In the genomic region with DNA sequence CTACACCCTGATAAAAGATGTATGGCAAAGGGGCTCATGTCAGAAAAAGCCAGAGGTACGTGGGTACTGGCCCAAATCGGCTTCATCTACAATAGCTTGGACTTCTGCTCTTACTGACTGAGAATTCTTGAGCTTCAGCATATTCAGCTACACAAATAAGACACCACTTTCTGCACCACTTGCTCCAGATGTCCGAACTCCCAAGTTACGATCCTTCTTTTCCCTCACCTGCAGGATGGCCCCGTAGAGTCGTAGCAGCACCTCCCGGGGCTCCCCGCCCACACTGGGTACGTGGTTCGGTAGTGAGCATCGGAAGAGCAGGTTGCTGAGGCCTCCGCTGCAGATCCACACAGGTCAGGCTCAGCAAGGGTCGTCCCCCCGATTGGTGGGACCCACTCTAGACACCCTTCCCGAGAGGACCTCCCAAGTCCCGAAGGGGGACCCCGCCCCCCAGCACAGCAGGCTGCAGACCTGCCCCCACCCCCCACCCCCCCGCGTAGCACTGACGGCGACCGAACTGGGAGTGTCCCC, we compare ENCODE assay signal across 8 mouse cellular contexts. TPM values are rescaled to one million over a fixed set of nuclear protein-coding genes. Genes with fewer than 3 reads are reported as not detected.
DNase-seq lines count a peak whose midpoint lies in the region; ATAC-seq and TF ChIP-seq lines count a peak whose summit lies in the region.

No protein-coding gene starts in this region.

- ATAC-seq in inflammation-experienced regulatory T-cells, adult 6 months: peak; percentile 1
- no peak for ATAC-seq in frontal cortex, adult (ENCODE audit: low TSS enrichment)

- H3K4me3 ChIP-seq in liver, adult 2 months (ENCODE audit: insufficient read depth, low read depth, low read length): peak overlapping the region; percentile 83
- peak overlapping the region; percentile 84 for H3K4me3 ChIP-seq in cortical plate, adult 2 months (ENCODE audit: insufficient read depth, low read length)

- H3K79me2 ChIP-seq in liver, adult 2 months (ENCODE audit: control insufficient read depth, insufficient read depth, low read length): no peaks in the 10 kb centered on the region

- WGBS in liver, adult 2 months: 4% methylated on average over 22 of the region's 22 CpGs

- peaks cover 17% of the 10 kb centered on the region for H3K36me3 ChIP-seq in liver, adult 2 months (ENCODE audit: control insufficient read depth, insufficient read depth, low read length)

- H3K27me3 ChIP-seq in liver, adult 2 months (ENCODE audit: control insufficient read depth, insufficient read depth, low read length): no peaks in the 10 kb centered on the region

- no peak for DNase-seq in liver, adult 2 months (ENCODE audit: extremely low read depth, low read depth, low spot score)
- no peak for DNase-seq in liver
- peak; percentile 51 for DNase-seq in naive thymus-derived CD4-positive, alpha-beta T cell, adult 2 months (ENCODE audit: low read depth)
- no peak for DNase-seq in cerebellum, postnatal 25 days
- no peak for DNase-seq in kidney, adult 8-10 months

- H3K9ac ChIP-seq in liver, adult 2 months (ENCODE audit: low read depth, low read length): peak overlapping the region; percentile 53

- no peak for TF ChIP-seq CTCF in liver, adult 2 months (IDR thresholded peaks at IDR 0.05; ENCODE audit: low read depth, low read length)
- no peak for TF ChIP-seq CTCF in cortical plate, adult 2 months (IDR thresholded peaks at IDR 0.05; ENCODE audit: extremely low read depth, insufficient read depth, low read length)

- H3K27ac ChIP-seq in liver, adult 2 months (replicated peaks; ENCODE audit: insufficient read depth, low read depth, low read length): peak overlapping the region; percentile 32
- H3K27ac ChIP-seq in cortical plate, adult 2 months (ENCODE audit: insufficient read depth, low read length): no peak overlapping the region

- TF ChIP-seq POLR2A in liver, adult 2 months (IDR thresholded peaks at IDR 0.05; ENCODE audit: extremely low read depth, insufficient read depth, low read length): no peak
- no peak for TF ChIP-seq POLR2A in cortical plate, adult 2 months (IDR thresholded peaks at IDR 0.05; ENCODE audit: extremely low read depth, insufficient read depth, low read length)

- peaks cover 16% of the 10 kb centered on the region for H3K4me1 ChIP-seq in liver, adult 2 months (ENCODE audit: control insufficient read depth, insufficient read depth, low read length)
- H3K4me1 ChIP-seq in cortical plate, adult 2 months (ENCODE audit: control insufficient read depth, insufficient read depth, low read length): no peaks in the 10 kb centered on the region; the same call in 1 of the 2 replicates

RNA-seq across cellular contexts. Expression of a gene that starts 0.5 kb away (rescaled TPM):
- 1.1 and 1.6 TPM in 2 replicates for total RNA-seq in liver, adult 2 months (2014; rRNA removed)
- 0.50 and 0.83 TPM in 2 replicates for polyA plus RNA-seq in liver, adult 2 months (2012; rRNA removed)
- polyA plus RNA-seq in cortical plate, adult 2 months (2012; rRNA removed): 2.8 and 3.2 TPM in 2 replicates
- polyA plus RNA-seq in inflammation-experienced regulatory T-cells, adult 6 months (2017; shearing (Covaris generic)): 1 to 10 TPM; 4.2 to 7.1 (median 6.1) TPM

RNA-seq across cellular contexts. Expression of a gene that starts 0.6 kb away (rescaled TPM):
- total RNA-seq in liver, adult 2 months (2014; rRNA removed): not detected in 2 replicates
- 0.30 and 1.5 TPM in 2 replicates for polyA plus RNA-seq in liver, adult 2 months (2012; rRNA removed)
- 0.08 and 0.21 TPM in 2 replicates for polyA plus RNA-seq in cortical plate, adult 2 months (2012; rRNA removed)
- polyA plus RNA-seq in inflammation-experienced regulatory T-cells, adult 6 months (2017; shearing (Covaris generic)): under 1 TPM in 1 of 3 experiments, not detected in 2; 0.28 TPM

RNA-seq across cellular contexts. Expression of a gene that starts 0.8 kb away (rescaled TPM):
- total RNA-seq in liver, adult 2 months (2014; rRNA removed): 25.4 and 25.9 TPM in 2 replicates
- 42.0 and 47.2 TPM in 2 replicates for polyA plus RNA-seq in liver, adult 2 months (2012; rRNA removed)
- polyA plus RNA-seq in cortical plate, adult 2 months (2012; rRNA removed): 60.0 and 66.7 TPM in 2 replicates
- 10 to 100 TPM; 45.1 to 62.2 (median 57.2) TPM for polyA plus RNA-seq in inflammation-experienced regulatory T-cells, adult 6 months (2017; shearing (Covaris generic))

RNA-seq across cellular contexts. Expression of a gene that starts 3.2 kb away (rescaled TPM):
- 1.5 and 1.9 TPM in 2 replicates for total RNA-seq in liver, adult 2 months (2014; rRNA removed)
- 0.82 and 1.3 TPM in 2 replicates for polyA plus RNA-seq in liver, adult 2 months (2012; rRNA removed)
- polyA plus RNA-seq in cortical plate, adult 2 months (2012; rRNA removed): 2.5 and 2.7 TPM in 2 replicates
- under 1 TPM; 0.15 to 0.82 (median 0.45) TPM for polyA plus RNA-seq in inflammation-experienced regulatory T-cells, adult 6 months (2017; shearing (Covaris generic))

RNA-seq across cellular contexts. Expression of a gene that starts 18.6 kb away (rescaled TPM):
- total RNA-seq in liver, adult 2 months (2014; rRNA removed): not detected in 2 replicates
- not detected in 2 replicates for polyA plus RNA-seq in liver, adult 2 months (2012; rRNA removed)
- 0.33 TPM in 1 of 2 replicates, not detected in the other for polyA plus RNA-seq in cortical plate, adult 2 months (2012; rRNA removed)
- polyA plus RNA-seq in inflammation-experienced regulatory T-cells, adult 6 months (2017; shearing (Covaris generic)): not detected
